Mouse (Mus musculus) lung, adult 2 months (tissue): ENCODE data around the gene Emilin1.

Experiments used
- CTCF ChIP-seq: fragments of 200-500 bp; IDR thresholded peaks from 2 replicates; pipeline ENCODE4 v1.5.1; 2011; ENCODE audit warnings: mild to moderate bottlenecking, low read length, control low read depth; ENCODE audit not compliant: insufficient read depth
- POLR2A ChIP-seq: fragments of 200-500 bp; IDR thresholded peaks from 2 replicates; pipeline ENCODE4 v1.6.1; 2011; ENCODE audit warnings: low read depth, mild to moderate bottlenecking, control low read depth, low read length, borderline replicate concordance; ENCODE audit errors: extremely low read depth

GRCm38 (mm10) chr5:30909300-30909659, 3.9 kb upstream of the Emilin1 start:
- TF ChIP-seq CTCF, result no peak
- TF ChIP-seq POLR2A, result no peak
